In the genomic region with DNA sequence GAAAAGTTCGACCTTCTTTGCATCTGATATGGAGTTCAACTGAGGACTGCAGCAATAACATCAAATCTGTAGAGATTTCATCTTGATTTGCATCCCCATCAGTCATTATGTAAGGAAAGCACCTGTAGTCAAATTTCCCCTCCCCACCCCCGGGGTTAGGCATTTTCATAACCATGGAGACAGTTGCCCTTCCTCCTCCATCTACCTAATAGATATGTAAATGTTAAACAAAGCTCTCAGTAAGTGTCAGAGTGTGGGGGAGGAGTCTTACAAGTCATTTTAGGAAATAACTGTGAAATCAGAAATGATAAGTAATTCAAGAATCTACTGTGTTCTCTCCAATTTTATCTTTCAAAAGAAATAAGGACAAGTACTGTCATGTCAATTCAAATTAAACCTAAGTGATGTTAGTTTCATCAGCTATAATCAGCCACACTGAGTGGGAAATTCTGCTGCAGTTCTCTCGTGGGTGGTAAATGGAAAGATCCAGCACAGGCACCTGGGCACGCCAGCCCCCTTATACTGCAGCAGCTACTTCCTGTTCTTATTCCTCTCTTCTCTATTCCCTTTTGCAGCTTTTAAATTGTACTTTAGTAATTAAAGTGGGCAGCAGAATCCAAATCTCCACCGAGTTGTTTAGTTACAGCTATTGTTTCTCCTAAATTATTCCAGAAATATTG, we compare ENCODE assay signal across 11 mouse cellular contexts. TPM values are rescaled to one million over a fixed set of nuclear protein-coding genes. Genes with fewer than 3 reads are reported as not detected.
DNase-seq lines count a peak whose midpoint lies in the region; ATAC-seq and TF ChIP-seq lines count a peak whose summit lies in the region.
"Had no signal": no experiment of that assay in that cellular context is flagged by ENCODE, and none has a peak within 500 bp of the region (broad histone marks: within the 10 kb centered on the region; RNA-seq: fewer than 3 reads in every experiment).

No protein-coding gene starts in this region.

- TF ChIP-seq CTCF in brain, embryonic 14.5 days (IDR thresholded peaks at IDR 0.05; ENCODE audit: borderline replicate concordance, extremely low read depth, insufficient read depth, insufficient read length) = no peak

- no peak for DNase-seq in frontal cortex, postnatal 25 days (ENCODE audit: low spot score in 2 of 2)
- peak; percentile 84 to 91 for DNase-seq in B cell, adult 2 months
- DNase-seq in brain, embryonic 14.5 days (ENCODE audit: low read depth) = peak; percentile 31
- no peak for DNase-seq in gastrocnemius, postnatal 4 days (ENCODE audit: low spot score in 2 of 2)
- no peak for DNase-seq in cerebellum, adult 11 months
- DNase-seq: gastrocnemius, postnatal 14 days; heart, postnatal 14 days; kidney, adult 18-20 months had no signal

- peak; percentile 71 for ATAC-seq in frontal cortex, adult (ENCODE audit: low TSS enrichment)
- peak; percentile 96 for ATAC-seq in neutrophil, adult 5-6 weeks (ENCODE audit: extremely low read depth, insufficient number of reproducible peaks, low FRiP score, poor library complexity, severe bottlenecking)
- ATAC-seq in erythroid progenitor cell, adult 5-6 weeks (replicated peaks; ENCODE audit: low FRiP score, poor library complexity, severe bottlenecking) = no peak

- no peak for TF ChIP-seq POLR2A in brain, embryonic 14.5 days (IDR thresholded peaks at IDR 0.05; ENCODE audit: borderline replicate concordance, extremely low read depth, insufficient read depth, insufficient read length, poor library complexity, severe bottlenecking)

RNA-seq across cellular contexts. Expression of a gene that starts 35.2 kb away (rescaled TPM):
- polyA plus RNA-seq in brain, embryonic 14.5 days (2012; rRNA removed) = 8.4 and 14.8 TPM in 2 replicates
- 84.1 and 96.7 TPM in 2 replicates for total RNA-seq in neutrophil, adult 5-6 weeks (2017)
- total RNA-seq in gastrocnemius, postnatal 4 days (2021) = 10 to 100 TPM in 1 of 2 experiments, 1 to 10 TPM in 1; 9.2 to 11.4 TPM
- 27.4 and 31.0 TPM in 2 replicates for total RNA-seq in erythroid progenitor cell, adult 5-6 weeks (2015; ENCODE audit: low replicate concordance)
- total RNA-seq in erythroid progenitor cell, adult 5-6 weeks (2017; ENCODE audit: low replicate concordance) = 48.4 and 75.7 TPM in 2 replicates

RNA-seq across cellular contexts. Expression of a gene that starts 45.3 kb away (rescaled TPM):
- polyA plus RNA-seq in brain, embryonic 14.5 days (2012; rRNA removed) = 1.4 and 2.0 TPM in 2 replicates
- total RNA-seq in neutrophil, adult 5-6 weeks (2017) = 30.1 and 43.8 TPM in 2 replicates
- 1 to 10 TPM; 5.5 to 6.5 TPM for total RNA-seq in gastrocnemius, postnatal 4 days (2021)
- total RNA-seq in erythroid progenitor cell, adult 5-6 weeks (2015; ENCODE audit: low replicate concordance) = 13.0 and 16.9 TPM in 2 replicates
- 1.6 and 13.6 TPM in 2 replicates for total RNA-seq in erythroid progenitor cell, adult 5-6 weeks (2017; ENCODE audit: low replicate concordance)

RNA-seq across cellular contexts. Expression of a gene that starts 45.6 kb away (rescaled TPM):
- 57.5 and 58.7 TPM in 2 replicates for polyA plus RNA-seq in brain, embryonic 14.5 days (2012; rRNA removed)
- 13.5 and 13.6 TPM in 2 replicates for total RNA-seq in neutrophil, adult 5-6 weeks (2017)
- 100 to 1,000 TPM; 139 to 159 TPM for total RNA-seq in gastrocnemius, postnatal 4 days (2021)
- 38.1 and 66.7 TPM in 2 replicates for total RNA-seq in erythroid progenitor cell, adult 5-6 weeks (2015; ENCODE audit: low replicate concordance)
- total RNA-seq in erythroid progenitor cell, adult 5-6 weeks (2017; ENCODE audit: low replicate concordance) = 30.7 and 36.3 TPM in 2 replicates

RNA-seq across cellular contexts. Expression of a gene that starts 53.7 kb away (rescaled TPM):
- 127 and 169 TPM in 2 replicates for polyA plus RNA-seq in brain, embryonic 14.5 days (2012; rRNA removed)
- 115 and 128 TPM in 2 replicates for total RNA-seq in neutrophil, adult 5-6 weeks (2017)
- total RNA-seq in gastrocnemius, postnatal 4 days (2021) = 100 to 1,000 TPM; 146 to 158 TPM
- total RNA-seq in erythroid progenitor cell, adult 5-6 weeks (2015; ENCODE audit: low replicate concordance) = 104 and 114 TPM in 2 replicates
- total RNA-seq in erythroid progenitor cell, adult 5-6 weeks (2017; ENCODE audit: low replicate concordance) = 71.1 and 77.6 TPM in 2 replicates

Comparison
In these comparisons a context has a peak if more than half of its experiments do, and no peak if none do; other contexts are left out.
1. DNase-seq: peak in B cell, adult 2 months (2 of 2) and brain, embryonic 14.5 days (single experiment); none in frontal cortex, postnatal 25 days (0 of 2), gastrocnemius, postnatal 4 days (0 of 2) and cerebellum, adult 11 months (single experiment).